Mouse (Mus musculus) testis, adult 2 months (tissue): ENCODE measurements around the gene Rbms1.

Source experiments
- CTCF ChIP-seq: fragments of 200-500 bp; IDR thresholded peaks from 2 replicates; pipeline ENCODE4 v1.5.1; 2012; ENCODE audit warnings: low read depth, mild to moderate bottlenecking, inconsistent platforms, low read length, moderate library complexity; ENCODE audit not compliant: control insufficient read depth, insufficient read depth, insufficient replicate concordance
- POLR2A ChIP-seq: fragments of 200-500 bp; IDR thresholded peaks from 2 replicates; pipeline ENCODE4 v1.6.1; 2012; ENCODE audit warnings: low read depth, mild to moderate bottlenecking, inconsistent platforms, low read length, moderate library complexity; ENCODE audit not compliant: control insufficient read depth

DNA sequence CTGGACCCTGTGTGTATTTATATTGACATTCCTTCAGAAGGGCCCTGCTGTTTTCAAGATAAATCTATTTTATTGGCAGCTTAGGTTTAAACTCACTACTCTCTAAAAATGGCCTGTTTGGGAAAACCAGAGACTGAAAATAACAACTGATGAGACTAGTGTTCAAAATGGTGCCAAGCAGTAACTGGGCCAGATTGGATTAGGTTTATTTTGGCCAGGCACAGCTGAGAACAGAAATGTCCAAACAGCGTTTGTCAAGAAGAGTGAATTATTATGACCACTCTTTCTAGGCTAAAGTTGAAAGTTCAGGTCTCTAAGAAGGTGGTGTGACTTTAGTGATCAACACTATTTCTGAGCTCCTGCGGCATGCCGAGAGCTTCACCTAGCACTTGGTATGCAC, 240.0 kb downstream of the Rbms1 start:
- TF ChIP-seq CTCF: no peak
- no peak for TF ChIP-seq POLR2A
